12 mouse cellular contexts compared by ENCODE assay signal in genomic region chr11:96338957-96339855, GRCm38 (mm10). TPM values are rescaled to one million over a fixed set of nuclear protein-coding genes. Genes with fewer than 3 reads are reported as not detected.
DNase-seq lines count a peak whose midpoint lies in the region; ATAC-seq and TF ChIP-seq lines count a peak whose summit lies in the region.
"Had no signal": no experiment of that assay in that cellular context is flagged by ENCODE, and none has a peak within 500 bp of the region (broad histone marks: within the 10 kb centered on the region; RNA-seq: fewer than 3 reads in every experiment).

No protein-coding gene starts in this region.

- no peak for TF ChIP-seq CTCF in lung, embryonic 14.5 days (IDR thresholded peaks at IDR 0.05; ENCODE audit: low read depth)

- peak overlapping the region; percentile 97 for H3K9ac ChIP-seq in lung, embryonic 14.5 days
- H3K9ac ChIP-seq in hindbrain, embryonic 13.5 days = peak overlapping the region; percentile 99
- H3K9ac ChIP-seq in kidney, embryonic 16.5 days (replicated peaks; ENCODE audit: low read length) = peak overlapping the region; percentile 81
- no peak overlapping the region for H3K9ac ChIP-seq in stomach, embryonic 15.5 days
- H3K9ac ChIP-seq in midbrain, embryonic 13.5 days (replicated peaks) = no peak overlapping the region
- H3K9ac ChIP-seq: forebrain, embryonic 12.5 days had no signal

- no peaks in the 10 kb centered on the region for H3K9me3 ChIP-seq in lung, embryonic 14.5 days (ENCODE audit: low read depth, low read length)
- H3K9me3 ChIP-seq in hindbrain, embryonic 13.5 days = no peaks in the 10 kb centered on the region
- H3K9me3 ChIP-seq in kidney, embryonic 16.5 days (ENCODE audit: low read length) = no peaks in the 10 kb centered on the region
- no peaks in the 10 kb centered on the region for H3K9me3 ChIP-seq in stomach, embryonic 15.5 days
- no peaks in the 10 kb centered on the region for H3K9me3 ChIP-seq in midbrain, embryonic 13.5 days
- H3K9me3 ChIP-seq: forebrain, embryonic 12.5 days had no signal

- peaks cover 54% of the 10 kb centered on the region for H3K36me3 ChIP-seq in lung, embryonic 14.5 days (ENCODE audit: insufficient read depth)
- H3K36me3 ChIP-seq in hindbrain, embryonic 13.5 days = peaks cover 1% of the 10 kb centered on the region; the same call in 1 of the 2 replicates
- peaks cover 16% of the 10 kb centered on the region for H3K36me3 ChIP-seq in kidney, embryonic 16.5 days (ENCODE audit: insufficient read depth, low read length)
- H3K36me3 ChIP-seq in stomach, embryonic 15.5 days = no peaks in the 10 kb centered on the region
- no peaks in the 10 kb centered on the region for H3K36me3 ChIP-seq in midbrain, embryonic 13.5 days
- H3K36me3 ChIP-seq: forebrain, embryonic 12.5 days had no signal

- H3K27ac ChIP-seq in lung, embryonic 14.5 days (ENCODE audit: low read depth) = peak overlapping the region; percentile 100
- peak overlapping the region; percentile 100 for H3K27ac ChIP-seq in hindbrain, embryonic 13.5 days
- H3K27ac ChIP-seq in kidney, embryonic 16.5 days (ENCODE audit: low read length) = peak overlapping the region; percentile 99
- H3K27ac ChIP-seq in stomach, embryonic 15.5 days = peak overlapping the region; percentile 94
- no peak overlapping the region for H3K27ac ChIP-seq in midbrain, embryonic 13.5 days
- H3K27ac ChIP-seq: forebrain, embryonic 12.5 days; macrophage had no signal

- H3K4me2 ChIP-seq in lung, embryonic 14.5 days = peak overlapping the region; percentile 84
- peak overlapping the region; percentile 83 for H3K4me2 ChIP-seq in hindbrain, embryonic 13.5 days
- H3K4me2 ChIP-seq in kidney, embryonic 16.5 days (replicated peaks; ENCODE audit: low read depth, low read length) = peak overlapping the region; percentile 90
- H3K4me2 ChIP-seq in stomach, embryonic 15.5 days = peak overlapping the region; percentile 65
- no peak overlapping the region for H3K4me2 ChIP-seq in midbrain, embryonic 13.5 days (replicated peaks)
- H3K4me2 ChIP-seq: forebrain, embryonic 12.5 days had no signal

- peak; percentile 30 for DNase-seq in lung, embryonic 14.5 days
- DNase-seq in lung, postnatal 25 days (ENCODE audit: low spot score) = no peak
- no peak for DNase-seq in right cerebral cortex, adult 2 months (ENCODE audit: low spot score in 2 of 2)
- DNase-seq: embryo, embryonic 11 days; gastrocnemius, postnatal 25 days; heart, postnatal 36 days had no signal

- H3K27me3 ChIP-seq in lung, embryonic 14.5 days (ENCODE audit: insufficient read depth, low read length) = peaks cover 42% of the 10 kb centered on the region
- H3K27me3 ChIP-seq in hindbrain, embryonic 13.5 days = peaks cover 84% of the 10 kb centered on the region
- H3K27me3 ChIP-seq in kidney, embryonic 16.5 days (ENCODE audit: insufficient read depth, low read length) = no peaks in the 10 kb centered on the region
- peaks cover 13% of the 10 kb centered on the region; the same call in 1 of the 2 replicates for H3K27me3 ChIP-seq in stomach, embryonic 15.5 days (replicated peaks)
- H3K27me3 ChIP-seq in midbrain, embryonic 13.5 days = peaks cover 100% of the 10 kb centered on the region

- no peak for ATAC-seq in lung, embryonic 14.5 days (ENCODE audit: insufficient read depth)
- ATAC-seq in hindbrain, embryonic 13.5 days (ENCODE audit: low FRiP score) = no peak
- ATAC-seq in kidney, embryonic 16.5 days (ENCODE audit: low FRiP score, low TSS enrichment) = no peak
- ATAC-seq in stomach, embryonic 15.5 days (ENCODE audit: insufficient read depth, low FRiP score, low read depth) = no peak
- ATAC-seq in midbrain, embryonic 13.5 days = no peak

- H3K4me1 ChIP-seq in lung, embryonic 14.5 days (ENCODE audit: insufficient read depth) = peaks cover 29% of the 10 kb centered on the region
- peaks cover 55% of the 10 kb centered on the region for H3K4me1 ChIP-seq in hindbrain, embryonic 13.5 days (replicated peaks)
- peaks cover 93% of the 10 kb centered on the region for H3K4me1 ChIP-seq in kidney, embryonic 16.5 days (ENCODE audit: insufficient read depth, low read length)
- peaks cover 52% of the 10 kb centered on the region for H3K4me1 ChIP-seq in stomach, embryonic 15.5 days
- H3K4me1 ChIP-seq in midbrain, embryonic 13.5 days (replicated peaks) = no peaks in the 10 kb centered on the region
- H3K4me1 ChIP-seq: forebrain, embryonic 12.5 days had no signal

- 15% methylated on average over 7 of the region's 7 CpGs for WGBS in lung, embryonic 14.5 days
- WGBS in hindbrain, embryonic 13.5 days = 16% methylated on average over 7 of the region's 7 CpGs
- 35% methylated on average over 7 of the region's 7 CpGs for WGBS in kidney, embryonic 16.5 days
- 34% methylated on average over 7 of the region's 7 CpGs for WGBS in stomach, embryonic 15.5 days
- 12% methylated on average over 7 of the region's 7 CpGs for WGBS in midbrain, embryonic 13.5 days

- H3K4me3 ChIP-seq in lung, embryonic 14.5 days (ENCODE audit: low read depth, low read length) = peak overlapping the region; percentile 64
- H3K4me3 ChIP-seq in hindbrain, embryonic 13.5 days = peak overlapping the region; percentile 57
- no peak overlapping the region for H3K4me3 ChIP-seq in kidney, embryonic 16.5 days (ENCODE audit: low read length)
- H3K4me3 ChIP-seq in stomach, embryonic 15.5 days (replicated peaks) = no peak overlapping the region
- no peak overlapping the region for H3K4me3 ChIP-seq in midbrain, embryonic 13.5 days (replicated peaks)
- H3K4me3 ChIP-seq: forebrain, embryonic 12.5 days had no signal

RNA-seq across cellular contexts. Expression of gene Hoxb2, which starts 11.1 kb away (rescaled TPM):
- polyA plus RNA-seq in lung, embryonic 14.5 days (2014; fragmentation: Nextera tagmentation; extraction: Ambion mirVana) = 48.9 and 51.6 TPM in 2 replicates
- 38.6 and 47.2 TPM in 2 replicates for polyA plus RNA-seq in hindbrain, embryonic 13.5 days (2015; fragmentation: Nextera tagmentation; extraction: Ambion mirVana)
- polyA plus RNA-seq in kidney, embryonic 16.5 days (2015; fragmentation: Nextera tagmentation; extraction: Ambion mirVana) = 34.4 and 36.1 TPM in 2 replicates
- 20.3 and 21.0 TPM in 2 replicates for polyA plus RNA-seq in stomach, embryonic 15.5 days (2015; fragmentation: Nextera tagmentation; extraction: Ambion mirVana)
- 0.19 and 0.28 TPM in 2 replicates for polyA plus RNA-seq in midbrain, embryonic 13.5 days (2015; fragmentation: Nextera tagmentation; extraction: Ambion mirVana)
- polyA plus RNA-seq: macrophage had no signal

RNA-seq across cellular contexts. Expression of gene Hoxb3, which starts 16.1 kb away (rescaled TPM):
- polyA plus RNA-seq in lung, embryonic 14.5 days (2014; fragmentation: Nextera tagmentation; extraction: Ambion mirVana) = 3.9 and 6.3 TPM in 2 replicates
- polyA plus RNA-seq in hindbrain, embryonic 13.5 days (2015; fragmentation: Nextera tagmentation; extraction: Ambion mirVana) = 11.9 and 14.5 TPM in 2 replicates
- polyA plus RNA-seq in kidney, embryonic 16.5 days (2015; fragmentation: Nextera tagmentation; extraction: Ambion mirVana) = 3.7 and 4.3 TPM in 2 replicates
- polyA plus RNA-seq in stomach, embryonic 15.5 days (2015; fragmentation: Nextera tagmentation; extraction: Ambion mirVana) = 2.5 and 2.7 TPM in 2 replicates
- 0.11 TPM in 1 of 2 replicates, not detected in the other for polyA plus RNA-seq in midbrain, embryonic 13.5 days (2015; fragmentation: Nextera tagmentation; extraction: Ambion mirVana)
- polyA plus RNA-seq: forebrain, embryonic 12.5 days had no signal

RNA-seq across cellular contexts. Expression of gene Hoxb4, which starts 21.1 kb away (rescaled TPM):
- polyA plus RNA-seq in lung, embryonic 14.5 days (2014; fragmentation: Nextera tagmentation; extraction: Ambion mirVana) = 3.8 and 3.9 TPM in 2 replicates
- polyA plus RNA-seq in hindbrain, embryonic 13.5 days (2015; fragmentation: Nextera tagmentation; extraction: Ambion mirVana) = 9.5 and 11.3 TPM in 2 replicates
- polyA plus RNA-seq in kidney, embryonic 16.5 days (2015; fragmentation: Nextera tagmentation; extraction: Ambion mirVana) = 4.1 and 6.2 TPM in 2 replicates
- 3.4 and 3.6 TPM in 2 replicates for polyA plus RNA-seq in stomach, embryonic 15.5 days (2015; fragmentation: Nextera tagmentation; extraction: Ambion mirVana)
- polyA plus RNA-seq in midbrain, embryonic 13.5 days (2015; fragmentation: Nextera tagmentation; extraction: Ambion mirVana) = not detected in 2 replicates
- polyA plus RNA-seq: forebrain, embryonic 12.5 days had no signal

RNA-seq across cellular contexts. Expression of gene Hoxb1, which starts 26.3 kb away (rescaled TPM):
- polyA plus RNA-seq in lung, embryonic 14.5 days (2014; fragmentation: Nextera tagmentation; extraction: Ambion mirVana) = 0.08 TPM in 1 of 2 replicates, not detected in the other
- 0.30 and 0.74 TPM in 2 replicates for polyA plus RNA-seq in hindbrain, embryonic 13.5 days (2015; fragmentation: Nextera tagmentation; extraction: Ambion mirVana)
- 0.08 and 0.12 TPM in 2 replicates for polyA plus RNA-seq in kidney, embryonic 16.5 days (2015; fragmentation: Nextera tagmentation; extraction: Ambion mirVana)
- 0.10 TPM in 1 of 2 replicates, not detected in the other for polyA plus RNA-seq in stomach, embryonic 15.5 days (2015; fragmentation: Nextera tagmentation; extraction: Ambion mirVana)
- not detected in 2 replicates for polyA plus RNA-seq in midbrain, embryonic 13.5 days (2015; fragmentation: Nextera tagmentation; extraction: Ambion mirVana)
- polyA plus RNA-seq: forebrain, embryonic 12.5 days; macrophage had no signal

RNA-seq across cellular contexts. Expression of gene Hoxb5, which starts 36.1 kb away (rescaled TPM):
- 65.9 and 76.1 TPM in 2 replicates for polyA plus RNA-seq in lung, embryonic 14.5 days (2014; fragmentation: Nextera tagmentation; extraction: Ambion mirVana)
- 196 and 216 TPM in 2 replicates for polyA plus RNA-seq in hindbrain, embryonic 13.5 days (2015; fragmentation: Nextera tagmentation; extraction: Ambion mirVana)
- polyA plus RNA-seq in kidney, embryonic 16.5 days (2015; fragmentation: Nextera tagmentation; extraction: Ambion mirVana) = 19.2 and 24.3 TPM in 2 replicates
- 17.6 and 17.9 TPM in 2 replicates for polyA plus RNA-seq in stomach, embryonic 15.5 days (2015; fragmentation: Nextera tagmentation; extraction: Ambion mirVana)
- polyA plus RNA-seq in midbrain, embryonic 13.5 days (2015; fragmentation: Nextera tagmentation; extraction: Ambion mirVana) = 0.08 TPM in 1 of 2 replicates, not detected in the other
- polyA plus RNA-seq: forebrain, embryonic 12.5 days; macrophage had no signal

Comparison
In these comparisons a context has a peak if more than half of its experiments do, and no peak if none do; other contexts are left out.
1. H3K4me3 ChIP-seq: peak in lung, embryonic 14.5 days (single experiment) and hindbrain, embryonic 13.5 days (single experiment); none in kidney, embryonic 16.5 days (single experiment), stomach, embryonic 15.5 days (single experiment) and midbrain, embryonic 13.5 days (single experiment).
2. H3K9ac ChIP-seq: peak in lung, embryonic 14.5 days (single experiment), hindbrain, embryonic 13.5 days (single experiment) and kidney, embryonic 16.5 days (single experiment); none in stomach, embryonic 15.5 days (single experiment) and midbrain, embryonic 13.5 days (single experiment).
3. RNA of gene Hoxb2, which starts 11.1 kb away (polyA plus RNA-seq): 48.9 to 51.6 TPM in lung, embryonic 14.5 days, 38.6 to 47.2 TPM in hindbrain, embryonic 13.5 days, 34.4 to 36.1 TPM in kidney, embryonic 16.5 days and 20.3 to 21.0 TPM in stomach, embryonic 15.5 days; 0.19 to 0.28 TPM in midbrain, embryonic 13.5 days; every median in the first group is over 10 times any median in the second.